Mouse (Mus musculus): ENCODE results near the gene Srp14.

Srp14 gene

GRCm38 (mm10) chr2:118490241-118491091 lies 11.0 kb upstream of the Srp14 start:
- no peak for DNase-seq (ENCODE audit: low read depth, low spot score)

GRCm38 (mm10) chr2:118487806-118488205 lies 8.3 kb upstream of the Srp14 start:
- no peak for DNase-seq (ENCODE audit: low read depth, low spot score)

GRCm38 (mm10) chr2:118486933-118487332 lies 7.4 kb upstream of the Srp14 start:
- peak; percentile 70 for DNase-seq (ENCODE audit: low read depth, low spot score)

- no peak for DNase-seq (ENCODE audit: low read depth, low spot score)
These were observed 5.9 kb upstream of the Srp14 start for GRCm38 (mm10) chr2:118485415-118485814.

- no peak for DNase-seq (ENCODE audit: low read depth, low spot score)
These were observed 4.9 kb upstream of the Srp14 start for GRCm38 (mm10) chr2:118484386-118484898.

- DNase-seq (ENCODE audit: low read depth, low spot score) = no peak
These were observed 3.5 kb upstream of the Srp14 start for GRCm38 (mm10) chr2:118483032-118483431.

- no peak for DNase-seq (ENCODE audit: low read depth, low spot score)
These were observed 1.4 kb upstream of the Srp14 start for GRCm38 (mm10) chr2:118480886-118481285.

- DNase-seq (ENCODE audit: low read depth, low spot score) = no peak
These were observed 520 bp downstream of the Srp14 start for GRCm38 (mm10) chr2:118478833-118479549.

- DNase-seq (ENCODE audit: low read depth, low spot score) = no peak
These were observed 11.2 kb downstream of the Srp14 start for GRCm38 (mm10) chr2:118468354-118468753.

GRCm38 (mm10) chr2:118466601-118467000 lies 12.9 kb downstream of the Srp14 start:
- no peak for DNase-seq (ENCODE audit: low read depth, low spot score)

GRCm38 (mm10) chr2:118465894-118466293 lies 13.6 kb downstream of the Srp14 start:
- no peak for DNase-seq (ENCODE audit: low read depth, low spot score)

GRCm38 (mm10) chr2:118464450-118464849 lies 15.1 kb downstream of the Srp14 start:
- no peak for DNase-seq (ENCODE audit: low read depth, low spot score)

GRCm38 (mm10) chr2:118463480-118463879 lies 16.0 kb downstream of the Srp14 start:
- DNase-seq (ENCODE audit: low read depth, low spot score) = no peak

GRCm38 (mm10) chr2:118461480-118462165 lies 17.9 kb downstream of the Srp14 start:
- no peak for DNase-seq (ENCODE audit: low read depth, low spot score)

- no peak for DNase-seq (ENCODE audit: low read depth, low spot score)
These were observed 21.8 kb downstream of the Srp14 start for GRCm38 (mm10) chr2:118457463-118458261.

- DNase-seq (ENCODE audit: low read depth, low spot score) = no peak
These were observed 22.5 kb downstream of the Srp14 start for GRCm38 (mm10) chr2:118457029-118457428.

- DNase-seq (ENCODE audit: low read depth, low spot score) = no peak
These were observed 28.5 kb downstream of the Srp14 start for GRCm38 (mm10) chr2:118451056-118451455.

GRCm38 (mm10) chr2:118448181-118448580 lies 31.3 kb downstream of the Srp14 start:
- no peak for DNase-seq (ENCODE audit: low read depth, low spot score)

GRCm38 (mm10) chr2:118445696-118446674 lies 33.5 kb downstream of the Srp14 start:
- DNase-seq (ENCODE audit: low read depth, low spot score) = no peak

GRCm38 (mm10) chr2:118442723-118443122 lies 36.8 kb downstream of the Srp14 start:
- DNase-seq (ENCODE audit: low read depth, low spot score) = no peak
